Mouse (Mus musculus): ENCODE results near the gene Bloc1s5. TPM values are rescaled to one million over a fixed set of nuclear protein-coding genes. Genes with fewer than 3 reads are reported as not detected.
"Not testable (repeated sequence)": the region's sequence is repeated elsewhere in the genome, so short reads cannot be mapped to it uniquely, and the experiment has no call there.

Bloc1s5 gene
- 25.0 and 26.0 TPM in 2 replicates for polyA plus RNA-seq (2015; fragmentation: Nextera tagmentation; extraction: Ambion mirVana)

DNA sequence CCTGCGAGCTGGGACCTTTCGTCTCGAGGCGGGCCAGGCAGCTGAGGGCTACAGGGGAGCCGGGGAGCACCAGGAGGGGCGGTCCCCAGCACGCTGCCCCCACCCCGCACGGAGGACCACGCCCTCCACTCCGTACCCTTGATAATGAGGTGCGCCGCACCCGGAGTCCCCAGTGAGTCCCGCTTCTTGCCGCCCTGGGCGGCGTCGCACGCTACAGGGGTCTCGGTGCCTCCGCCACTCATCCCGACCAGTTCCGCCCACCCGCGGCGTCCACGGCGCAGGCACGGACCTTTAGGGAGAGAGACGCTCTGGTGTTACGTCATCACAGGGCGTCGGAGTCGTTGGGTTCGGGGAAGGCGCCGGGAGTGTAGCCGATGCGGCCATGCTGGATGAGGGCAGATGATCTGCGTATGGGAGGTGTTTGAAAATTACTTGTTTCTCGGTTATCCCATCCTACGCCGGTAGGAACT is at the start of gene Bloc1s5:
Gene Bloc1s5 (minus strand): TSS at position 310 of the 470 bp plus-strand sequence.
- H3K27ac ChIP-seq: peak within 1 kb of the TSS; percentile 82
- peak within 1 kb of the TSS; percentile 89 for H3K9ac ChIP-seq
- peak within 1 kb of the TSS; percentile 81 for H3K4me3 ChIP-seq
- under 1% methylated on average over 44 of the region's 44 CpGs for WGBS
- H3K4me1 ChIP-seq (replicated peaks): peaks cover 7% of the 10 kb centered on the region
- peaks cover 12% of the 10 kb centered on the region; the same call in 1 of the 2 replicates for H3K36me3 ChIP-seq
- H3K27me3 ChIP-seq: no peaks in the 10 kb centered on the region
- ATAC-seq (ENCODE audit: low FRiP score): peak; percentile 96
- peak within 1 kb of the TSS; percentile 57 for H3K4me2 ChIP-seq
- no peaks in the 10 kb centered on the region for H3K9me3 ChIP-seq

DNA sequence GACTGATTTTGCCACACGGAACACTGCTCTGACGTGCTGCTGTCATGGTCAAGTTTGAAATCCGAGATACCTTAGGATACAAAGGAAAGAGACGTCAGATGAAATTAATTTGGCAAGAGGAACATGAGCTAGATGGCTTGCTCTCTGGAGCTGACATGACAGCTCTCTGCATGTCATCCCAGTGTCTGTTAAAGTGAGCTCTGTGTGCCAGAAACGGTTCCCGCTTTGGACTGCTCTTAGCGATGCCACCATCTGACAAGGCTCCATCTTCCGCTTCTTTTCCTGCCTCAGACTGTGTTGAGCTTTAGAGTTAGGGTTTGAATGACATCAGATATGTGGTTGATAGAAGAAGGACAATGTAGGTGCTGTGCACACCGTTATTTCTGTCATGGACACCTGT is 37.4 kb upstream of the Bloc1s5 start:
- Histone ChIP-seq H3K36me3 (no peaks in the 10 kb centered on the region), H3K9me3 (no peaks in the 10 kb centered on the region), H3K4me1 (replicated peaks) (no peaks in the 10 kb centered on the region), H3K9ac (no peak overlapping the region), H3K4me2 (no peak overlapping the region), H3K27ac (no peak overlapping the region), H3K27me3 (no peaks in the 10 kb centered on the region), H3K4me3 (no peak overlapping the region)
- ATAC-seq (ENCODE audit: low FRiP score): no peak
- WGBS: 77% methylated on average over 9 of the region's 9 CpGs

DNA sequence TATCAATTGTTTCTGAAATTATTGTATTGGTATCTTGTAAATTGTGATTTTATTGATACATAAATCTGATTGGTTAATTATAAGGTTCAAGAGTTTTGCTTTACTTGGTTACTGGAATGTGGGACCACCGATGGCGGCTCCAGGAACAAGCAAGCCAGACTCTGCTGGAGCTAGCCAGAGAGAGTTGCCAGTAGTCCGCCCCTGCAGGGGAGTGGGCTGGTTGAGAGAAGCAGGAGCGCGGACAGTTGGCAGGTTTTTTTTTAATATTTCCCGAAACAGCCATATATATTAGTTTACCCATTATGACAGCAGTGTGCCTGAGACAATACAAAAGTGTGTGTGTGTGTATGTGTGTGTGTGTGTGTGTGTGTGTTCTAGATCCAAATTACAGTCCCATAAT is 36.5 kb upstream of the Bloc1s5 start:
- not testable (repeated sequence) for H3K9me3 ChIP-seq; H3K27ac ChIP-seq; H3K27me3 ChIP-seq; H3K36me3 ChIP-seq; H3K4me2 ChIP-seq; H3K4me3 ChIP-seq; H3K9ac ChIP-seq; ATAC-seq (ENCODE audit: low FRiP score); H3K4me1 ChIP-seq (replicated peaks)
- 83% methylated on average over 6 of the region's 6 CpGs for WGBS

DNA sequence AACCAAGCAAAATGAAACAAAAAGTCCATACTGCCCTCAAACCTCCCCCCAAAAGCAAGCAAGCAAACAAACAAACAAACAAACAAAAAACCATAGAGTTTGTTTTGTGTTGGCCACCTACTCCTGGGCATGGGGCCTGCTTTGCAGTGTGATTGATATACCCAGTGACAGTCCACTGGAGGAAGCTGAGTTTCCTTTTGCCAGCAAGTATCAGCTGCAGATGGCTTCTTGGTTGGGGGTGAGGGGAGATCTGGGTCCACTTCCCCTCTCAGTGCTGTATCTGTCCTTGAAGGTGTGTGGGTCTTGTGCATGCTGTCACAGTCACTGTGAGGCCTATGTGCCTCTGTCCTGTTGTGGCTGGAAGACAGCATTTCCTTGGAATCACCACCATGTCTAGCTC is 35.1 kb upstream of the Bloc1s5 start:
- Histone ChIP-seq H3K9ac (no peak overlapping the region), H3K4me2 (no peak overlapping the region), H3K27me3 (no peaks in the 10 kb centered on the region), H3K9me3 (no peaks in the 10 kb centered on the region), H3K4me3 (no peak overlapping the region), H3K27ac (no peak overlapping the region), H3K4me1 (replicated peaks) (no peaks in the 10 kb centered on the region), H3K36me3 (no peaks in the 10 kb centered on the region)
- no peak for ATAC-seq (ENCODE audit: low FRiP score)

DNA sequence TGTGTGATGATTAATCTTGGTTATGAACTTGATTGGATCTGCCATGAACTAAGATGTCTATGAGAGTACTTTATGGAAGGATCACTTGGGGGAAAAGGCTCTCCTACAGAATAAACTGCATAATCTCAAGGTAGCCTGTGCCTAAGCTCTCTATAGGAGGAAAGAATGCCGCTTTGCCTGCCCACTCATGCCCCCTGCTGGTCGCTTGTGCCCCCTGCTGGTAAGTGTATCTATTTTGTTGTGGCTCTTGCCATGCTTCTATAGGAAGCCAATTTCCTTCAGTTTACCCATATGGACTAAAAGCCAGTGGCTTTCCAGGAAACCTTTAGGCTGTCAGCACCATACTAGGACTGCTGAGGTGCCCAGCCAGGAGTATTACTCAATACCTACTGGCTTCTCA is 33.6 kb upstream of the Bloc1s5 start:
- Histone ChIP-seq H3K27ac (no peak overlapping the region), H3K9ac (no peak overlapping the region), H3K4me1 (replicated peaks) (no peaks in the 10 kb centered on the region), H3K27me3 (no peaks in the 10 kb centered on the region), H3K36me3 (no peaks in the 10 kb centered on the region), H3K9me3 (no peaks in the 10 kb centered on the region), H3K4me3 (no peak overlapping the region), H3K4me2 (no peak overlapping the region)
- ATAC-seq (ENCODE audit: low FRiP score): no peak
- whole genome bisulfite sequencing: 23% methylated on average over 2 of the region's 2 CpGs

DNA sequence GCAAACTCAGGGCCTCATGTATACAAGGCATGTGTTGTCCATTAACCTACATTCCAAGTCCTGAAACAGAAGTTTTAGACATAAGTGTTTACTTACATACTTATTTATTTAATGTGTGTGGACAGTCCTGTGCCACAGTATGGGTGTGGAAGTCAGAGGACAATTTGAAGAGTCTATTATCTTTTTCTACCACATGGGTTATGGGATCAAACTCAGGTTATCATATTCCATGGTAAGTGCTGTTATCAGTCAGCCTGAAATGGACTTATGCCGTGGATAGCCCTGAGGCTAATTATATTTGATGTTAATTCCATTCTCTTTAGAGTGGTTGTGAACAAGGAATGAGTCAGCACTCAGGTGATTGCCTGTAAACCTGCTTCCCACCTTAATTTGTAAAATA is 29.8 kb upstream of the Bloc1s5 start:
- WGBS: 84% methylated on average over 1 of the region's 1 CpGs
- Histone ChIP-seq H3K27ac (no peak overlapping the region), H3K9ac (no peak overlapping the region), H3K4me3 (no peak overlapping the region), H3K4me2 (no peak overlapping the region), H3K9me3 (0 out of 2 replicates have a peak, but pooled peaks cover 5% of the 10 kb centered on the region), H3K4me1 (replicated peaks) (no peaks in the 10 kb centered on the region), H3K36me3 (no peaks in the 10 kb centered on the region), H3K27me3 (no peaks in the 10 kb centered on the region)
- no peak for ATAC-seq (ENCODE audit: low FRiP score)

DNA sequence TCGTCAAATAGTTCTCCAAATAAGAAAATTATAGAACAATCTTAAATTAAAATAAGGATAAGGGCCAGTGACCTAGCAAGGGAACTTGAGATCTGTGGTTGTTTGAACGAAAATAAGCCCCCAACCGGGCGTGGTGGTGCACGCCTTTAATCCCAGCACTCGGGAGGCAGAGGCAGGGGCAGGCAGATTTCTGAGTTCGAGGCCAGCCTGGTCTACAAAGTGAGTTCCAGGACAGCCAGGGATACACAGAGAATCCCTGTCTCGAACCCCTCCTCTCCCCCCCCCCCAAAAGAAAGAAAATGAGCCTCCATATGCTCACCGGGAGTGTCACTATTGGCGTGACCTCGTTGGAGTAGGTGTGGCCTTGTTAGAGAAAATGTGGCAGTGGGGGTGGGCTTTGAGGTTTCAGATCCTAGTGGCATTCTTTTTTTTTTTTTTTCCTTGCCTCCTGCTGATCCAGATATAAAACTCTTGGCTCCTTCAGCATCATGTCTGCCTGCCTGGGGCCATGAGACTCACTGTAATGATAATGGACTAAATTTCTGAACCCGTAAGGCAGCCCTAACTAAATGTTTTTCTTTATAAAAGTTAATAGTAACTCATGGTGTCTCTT is 24.7 kb upstream of the Bloc1s5 start:
- Histone ChIP-seq H3K27ac (no peak overlapping the region), H3K9me3 (0 out of 2 replicates have a peak, but pooled peaks cover 5% of the 10 kb centered on the region), H3K4me1 (replicated peaks) (peaks cover 14% of the 10 kb centered on the region), H3K27me3 (no peaks in the 10 kb centered on the region), H3K36me3 (peaks cover 14% of the 10 kb centered on the region), H3K9ac (no peak overlapping the region), H3K4me2 (no peak overlapping the region), H3K4me3 (no peak overlapping the region)
- WGBS: 87% methylated on average over 12 of the region's 12 CpGs
- ATAC-seq (ENCODE audit: low FRiP score): no peak

DNA sequence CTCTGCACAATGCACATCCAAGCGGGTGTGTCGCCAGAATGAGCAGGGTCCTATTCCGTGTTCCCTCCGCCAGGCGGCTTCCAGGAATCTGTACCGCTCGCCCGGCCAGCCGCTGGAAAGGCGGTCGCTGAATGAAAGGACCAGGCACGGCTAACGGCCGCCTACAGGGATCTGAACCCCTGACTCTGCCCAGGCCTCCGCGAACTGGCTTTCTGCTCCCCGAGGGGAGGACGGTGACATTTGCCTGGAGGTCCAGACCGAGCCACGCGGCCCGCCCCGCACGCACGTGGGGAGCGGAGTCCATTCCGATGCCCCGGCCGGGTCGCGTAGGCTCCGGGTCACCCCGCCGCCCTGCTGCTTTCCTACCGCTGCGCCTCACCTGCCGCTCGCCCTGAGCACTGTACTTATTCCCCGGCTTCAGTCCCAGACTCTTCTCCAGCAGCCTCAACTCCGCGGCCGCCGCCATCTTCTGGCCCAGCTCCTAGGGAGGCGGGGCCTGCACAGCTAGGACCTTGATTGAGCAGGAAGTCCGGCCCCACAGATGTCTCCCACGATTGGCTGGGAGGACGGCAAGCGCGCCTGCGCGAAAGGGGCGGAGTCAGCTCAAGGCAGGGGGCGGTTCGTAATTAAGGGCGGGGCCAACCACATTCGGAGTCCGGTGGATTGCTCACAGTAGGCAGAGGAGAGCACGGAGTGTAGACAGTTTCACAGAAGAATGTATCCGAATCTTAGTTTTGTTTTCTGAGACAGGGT is 23.8 kb upstream of the Bloc1s5 start, which contains the start of gene Eef1e1:
Gene Eef1e1 (minus strand): TSS at position 531 of the 753 bp plus-strand sequence.
- Histone ChIP-seq H3K4me3 (peak within 1 kb of the TSS; percentile 92), H3K9ac (peak within 1 kb of the TSS; percentile 89), H3K27ac (peak within 1 kb of the TSS; percentile 84), H3K36me3 (peaks cover 24% of the 10 kb centered on the region), H3K4me2 (peak within 1 kb of the TSS; percentile 78), H3K27me3 (no peaks in the 10 kb centered on the region), H3K4me1 (replicated peaks) (peaks cover 14% of the 10 kb centered on the region), H3K9me3 (0 out of 2 replicates have a peak, but pooled peaks cover 5% of the 10 kb centered on the region)
- ATAC-seq (ENCODE audit: low FRiP score): peak; percentile 100
- WGBS: under 1% methylated on average over 59 of the region's 59 CpGs

DNA sequence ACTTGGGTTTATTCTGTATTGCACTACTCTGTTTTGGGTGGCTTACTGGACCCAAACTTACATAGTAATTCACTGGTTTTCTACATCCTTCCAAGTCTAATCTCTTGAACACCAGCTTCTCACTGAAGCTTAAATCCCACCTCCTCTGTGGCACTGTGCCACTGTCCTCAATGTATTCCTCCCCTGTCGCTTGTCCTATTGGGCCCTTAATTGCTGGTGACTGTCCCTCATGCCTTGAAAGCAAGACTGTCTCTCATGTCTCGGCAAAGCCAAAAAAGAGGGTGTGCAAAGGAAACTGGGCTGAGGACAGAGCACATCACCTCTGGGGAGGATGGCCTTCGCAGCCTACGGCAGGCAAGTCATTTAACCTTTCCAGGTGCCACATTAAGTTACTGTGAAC is 23.0 kb upstream of the Bloc1s5 start:
- H3K36me3 ChIP-seq: peaks cover 32% of the 10 kb centered on the region
- 27% methylated on average over 4 of the region's 4 CpGs for WGBS
- ATAC-seq (ENCODE audit: low FRiP score): no peak
- peak overlapping the region; percentile 92 for H3K4me3 ChIP-seq
- peak overlapping the region; percentile 84 for H3K27ac ChIP-seq
- no peaks in the 10 kb centered on the region for H3K27me3 ChIP-seq
- H3K9ac ChIP-seq: peak overlapping the region; percentile 89
- peaks cover 14% of the 10 kb centered on the region for H3K4me1 ChIP-seq (replicated peaks)
- H3K9me3 ChIP-seq: 0 out of 2 replicates have a peak, but pooled peaks cover 5% of the 10 kb centered on the region
- H3K4me2 ChIP-seq: peak overlapping the region; percentile 78

DNA sequence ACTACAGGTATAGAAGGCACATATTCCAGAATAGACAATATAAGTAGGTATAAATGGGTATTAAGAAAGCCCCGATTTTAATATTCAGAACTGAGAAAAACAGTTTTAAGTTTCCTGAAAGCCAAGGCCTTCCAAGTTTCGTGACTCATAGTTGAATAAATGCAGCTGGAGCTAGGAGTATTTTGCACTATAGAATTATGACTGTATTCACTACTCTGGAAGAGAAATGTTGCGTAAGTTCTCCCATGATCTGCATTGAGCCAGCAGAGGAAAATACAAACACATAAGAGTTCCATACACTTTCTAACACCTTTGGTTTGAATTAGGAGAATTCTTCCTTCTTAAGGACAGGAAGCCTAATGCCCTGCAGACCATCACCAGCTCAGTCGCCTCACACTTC is 15.4 kb upstream of the Bloc1s5 start:
- no peak overlapping the region for H3K9ac ChIP-seq
- H3K4me2 ChIP-seq: no peak overlapping the region
- no peaks in the 10 kb centered on the region for H3K27me3 ChIP-seq
- H3K27ac ChIP-seq: no peak overlapping the region
- H3K36me3 ChIP-seq: peaks cover 92% of the 10 kb centered on the region
- 97% methylated on average over 4 of the region's 4 CpGs for WGBS
- no peaks in the 10 kb centered on the region for H3K9me3 ChIP-seq
- no peaks in the 10 kb centered on the region for H3K4me1 ChIP-seq (replicated peaks)
- H3K4me3 ChIP-seq: no peak overlapping the region
- ATAC-seq (ENCODE audit: low FRiP score): no peak

DNA sequence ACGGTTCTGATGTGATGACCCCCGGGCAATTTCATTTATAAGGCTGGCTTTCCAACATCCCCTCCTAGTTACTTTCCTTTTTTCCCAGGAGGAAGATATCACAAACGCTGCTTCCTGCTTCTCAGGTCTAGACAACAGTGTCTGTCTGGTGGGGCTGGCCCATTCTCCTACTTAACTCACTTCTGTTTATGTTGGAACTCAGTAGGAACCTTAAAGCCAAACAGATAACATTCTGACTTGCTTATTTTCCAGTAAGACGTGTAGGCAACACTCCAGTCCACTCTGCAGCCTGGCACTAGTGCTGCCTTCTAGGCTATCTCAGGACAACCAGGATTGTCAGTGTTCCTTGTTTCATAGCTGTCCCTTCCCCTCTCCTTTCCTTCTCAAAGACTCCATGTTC is 14.2 kb upstream of the Bloc1s5 start:
- no peak for ATAC-seq (ENCODE audit: low FRiP score)
- no peak overlapping the region for H3K4me2 ChIP-seq

DNA sequence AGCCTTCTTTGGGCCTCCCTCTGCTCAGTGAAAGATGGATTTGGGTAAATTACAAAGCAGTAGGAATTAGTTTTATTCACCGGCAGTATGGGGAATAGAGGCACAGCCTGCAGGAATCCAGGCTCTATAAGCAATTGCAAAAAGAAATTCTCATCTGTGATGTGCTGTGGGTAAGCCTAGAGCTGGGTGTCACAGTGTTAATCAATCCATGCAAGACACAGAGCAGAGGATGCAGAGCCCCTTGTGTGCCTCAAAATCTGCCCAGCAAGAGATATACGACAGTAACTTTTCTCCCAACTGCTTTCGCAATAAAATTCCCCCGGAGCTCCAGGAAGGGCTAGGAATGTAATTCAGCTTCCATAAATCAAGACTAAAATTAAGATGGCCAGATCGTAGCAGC is 6.5 kb upstream of the Bloc1s5 start:
- H3K4me3 ChIP-seq: no peak overlapping the region
- no peaks in the 10 kb centered on the region for H3K27me3 ChIP-seq
- WGBS: 91% methylated on average over 5 of the region's 5 CpGs

More for the DNA sequence above, 14.2 kb upstream of the Bloc1s5 start:
- Histone ChIP-seq H3K4me1 (replicated peaks) (no peaks in the 10 kb centered on the region), H3K9me3 (no peaks in the 10 kb centered on the region), H3K27ac (no peak overlapping the region), H3K36me3 (peaks cover 92% of the 10 kb centered on the region), H3K4me3 (no peak overlapping the region), H3K27me3 (no peaks in the 10 kb centered on the region), H3K9ac (no peak overlapping the region)
- 88% methylated on average over 4 of the region's 4 CpGs for WGBS

More for the DNA sequence above, 6.5 kb upstream of the Bloc1s5 start:
- no peaks in the 10 kb centered on the region for H3K9me3 ChIP-seq
- ATAC-seq (ENCODE audit: low FRiP score): no peak
- H3K4me2 ChIP-seq: no peak overlapping the region
- H3K9ac ChIP-seq: no peak overlapping the region
- H3K27ac ChIP-seq: no peak overlapping the region
- H3K36me3 ChIP-seq: peaks cover 34% of the 10 kb centered on the region
- no peaks in the 10 kb centered on the region for H3K4me1 ChIP-seq (replicated peaks)

Measured in hindbrain, embryonic 13.5 days (tissue).